ENCODE assay signal across 8 mouse cellular contexts in the genomic region with DNA sequence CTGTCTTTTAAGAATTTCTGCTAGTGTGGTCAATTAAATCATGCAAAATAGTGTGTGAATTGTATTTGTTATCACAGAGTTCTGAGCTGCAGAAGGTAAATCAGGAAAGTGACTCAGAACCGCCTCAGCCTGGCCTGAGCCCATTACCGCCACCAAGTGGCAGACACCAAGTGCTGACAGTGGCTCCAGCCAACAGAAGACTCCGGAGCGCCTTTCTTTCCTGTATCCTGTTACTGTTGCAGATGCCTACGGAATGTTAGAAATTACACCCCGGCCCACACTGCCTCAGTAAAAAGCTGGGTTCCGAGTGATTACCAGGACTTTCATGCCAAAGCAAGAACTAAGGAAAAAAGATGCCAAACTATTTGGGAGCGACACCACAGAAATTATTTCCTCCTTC. TPM values are rescaled to one million over a fixed set of nuclear protein-coding genes. Genes with fewer than 3 reads are reported as not detected.
A peak's percentile ranks its signal among the peaks of the same experiment; 100 is the strongest.
DNase-seq lines count a peak whose midpoint lies in the region; ATAC-seq lines count a peak whose summit lies in the region.

No protein-coding gene starts in this region.

- ATAC-seq in megakaryocyte progenitor cell, adult 5-6 weeks (replicated peaks; ENCODE audit: poor library complexity), result peak; percentile 99

- intact Hi-C loops in gastrocnemius, postnatal 14 days (cut with DNase I; ENCODE audit: low total_unique reads), result loop anchor here (10.0 kb wide), 1 partner anchor 191 kb away; no protein-coding TSS in a partner anchor

- DNase-seq in adrenal gland, adult (ENCODE audit: inconsistent age in 2 of 2, low spot score in 1 of 2), result peak; percentile 67 to 88
- DNase-seq in embryo, embryonic 10 days (ENCODE audit: low spot score), result peak; percentile 81
- DNase-seq in gastrocnemius, postnatal 14 days, result peak; percentile 74
- peak; percentile 31 for DNase-seq in hindlimb bud, embryonic 11.5 days (ENCODE audit: extremely low spot score, low read depth, low spot score)
- peak; percentile 73 for DNase-seq in left cerebral cortex, adult 11 months (ENCODE audit: low spot score)
- DNase-seq in right cerebral cortex, adult 2 months (ENCODE audit: low spot score in 2 of 2), result peak; percentile 85 to 87
- peak; percentile 72 for DNase-seq in urinary bladder, postnatal 25 days (ENCODE audit: low spot score)

RNA-seq across cellular contexts. Expression of gene Ipcef1, which starts 23.9 kb away (rescaled TPM):
- not detected for total RNA-seq in gastrocnemius, postnatal 14 days (2021)
- 3.6 and 7.5 TPM in 2 replicates for total RNA-seq in megakaryocyte progenitor cell, adult 5-6 weeks (2015)
- total RNA-seq in megakaryocyte progenitor cell, adult 5-6 weeks (2017), result 3.6 and 6.1 TPM in 2 replicates

Comparison
In these comparisons a context has a peak if more than half of its experiments do, and no peak if none do; other contexts are left out.
1. Peak in every context shown above with its lines: DNase-seq and ATAC-seq.
2. DNase-seq: peak in every context shown above with its lines; median percentile 86 in right cerebral cortex, adult 2 months; 81 in embryo, embryonic 10 days; 78 in adrenal gland, adult; 74 in gastrocnemius, postnatal 14 days; 73 in left cerebral cortex, adult 11 months; 72 in urinary bladder, postnatal 25 days; 31 in hindlimb bud, embryonic 11.5 days.
3. RNA of gene Ipcef1, which starts 23.9 kb away (total RNA-seq): 3.6 to 7.5 TPM in megakaryocyte progenitor cell, adult 5-6 weeks; not detected in gastrocnemius, postnatal 14 days; every median in the first group is over 4 times any median in the second.